ENCODE assay signal across 8 mouse cellular contexts in genomic region chr4:126677054-126678003, GRCm38 (mm10). TPM values are rescaled to one million over a fixed set of nuclear protein-coding genes. Genes with fewer than 3 reads are reported as not detected.
DNase-seq lines count a peak whose midpoint lies in the region; ATAC-seq and TF ChIP-seq lines count a peak whose summit lies in the region.

Psmb2 (plus strand) TSS chr4:126677630.

- DNase-seq in G1E (ENCODE audit: low spot score) = peak; percentile 89
- DNase-seq in cerebellum, adult 18-20 months = peak; percentile 95 to 100
- DNase-seq in heart, postnatal 36 days = peak; percentile 99 to 100
- DNase-seq in layer of hippocampus, adult 2 months (ENCODE audit: low spot score in 2 of 2) = peak; percentile 96 to 100
- DNase-seq in lung, embryonic 14.5 days = peak; percentile 99
- peak; percentile 97 for DNase-seq in thymus, adult 2 months

- H3K27me3 ChIP-seq in G1E (ENCODE audit: insufficient read depth, low read length) = 0 out of 2 replicates have a peak, but pooled peaks cover 6% of the 10 kb centered on the region
- H3K27me3 ChIP-seq in forebrain, embryonic 16.5 days (replicated peaks; ENCODE audit: control insufficient read depth, insufficient read depth, low read length) = no peaks in the 10 kb centered on the region
- H3K27me3 ChIP-seq in lung, embryonic 14.5 days (ENCODE audit: insufficient read depth, low read length) = no peaks in the 10 kb centered on the region
- H3K27me3 ChIP-seq in thymus, adult 2 months (ENCODE audit: control insufficient read depth, insufficient read depth, low read length) = no peaks in the 10 kb centered on the region

- TF ChIP-seq CTCF in G1E (IDR thresholded peaks at IDR 0.05; ENCODE audit: low read depth, low read length) = no peak
- no peak for TF ChIP-seq CTCF in layer of hippocampus, adult 2 months (conservative IDR thresholded peaks at IDR 0.05)
- no peak for TF ChIP-seq CTCF in lung, embryonic 14.5 days (IDR thresholded peaks at IDR 0.05; ENCODE audit: low read depth)
- TF ChIP-seq CTCF in olfactory bulb, adult 2 months (IDR thresholded peaks at IDR 0.05; ENCODE audit: insufficient read depth, low read depth, low read length) = no peak
- TF ChIP-seq CTCF in thymus, adult 2 months (IDR thresholded peaks at IDR 0.05; ENCODE audit: borderline replicate concordance, control insufficient read depth, extremely low read depth, insufficient read depth, low read length, poor library complexity) = peak; percentile 49; the same call in 1 of the 2 replicates

- 3% methylated on average over 48 of the region's 48 CpGs for WGBS in forebrain, embryonic 16.5 days
- 3% methylated on average over 48 of the region's 48 CpGs for WGBS in lung, embryonic 14.5 days
- 2% methylated on average over 48 of the region's 48 CpGs for WGBS in olfactory bulb, adult 2 months
- WGBS in thymus, adult 2 months = 3% methylated on average over 48 of the region's 48 CpGs

- H3K27ac ChIP-seq in forebrain, embryonic 16.5 days (ENCODE audit: low read length) = peak within 1 kb of the TSS; percentile 82
- peak within 1 kb of the TSS; percentile 93 for H3K27ac ChIP-seq in layer of hippocampus, adult 2 months
- peak within 1 kb of the TSS; percentile 69; the same call in 1 of the 2 replicates for H3K27ac ChIP-seq in lung, embryonic 14.5 days (ENCODE audit: low read depth)
- peak within 1 kb of the TSS; percentile 40 for H3K27ac ChIP-seq in olfactory bulb, adult 2 months (ENCODE audit: insufficient read depth, low read depth, low read length)
- no peak within 1 kb of the TSS for H3K27ac ChIP-seq in thymus, adult 2 months (ENCODE audit: control insufficient read depth, insufficient read depth, low read length)

- peak within 1 kb of the TSS; percentile 100 for H3K4me3 ChIP-seq in G1E (ENCODE audit: low read depth, low read length)
- peak within 1 kb of the TSS; percentile 97 for H3K4me3 ChIP-seq in forebrain, embryonic 16.5 days (replicated peaks; ENCODE audit: low read length)
- H3K4me3 ChIP-seq in layer of hippocampus, adult 2 months = peak within 1 kb of the TSS; percentile 85
- peak within 1 kb of the TSS; percentile 87 for H3K4me3 ChIP-seq in lung, embryonic 14.5 days (ENCODE audit: low read depth, low read length)
- H3K4me3 ChIP-seq in olfactory bulb, adult 2 months (ENCODE audit: insufficient read depth, low read depth, low read length) = peak within 1 kb of the TSS; percentile 89
- peak within 1 kb of the TSS; percentile 96 for H3K4me3 ChIP-seq in thymus, adult 2 months (ENCODE audit: control insufficient read depth, insufficient read depth, low read length)

- H3K36me3 ChIP-seq in G1E (replicated peaks) = peaks cover 25% of the 10 kb centered on the region
- no peaks in the 10 kb centered on the region for H3K36me3 ChIP-seq in forebrain, embryonic 16.5 days (ENCODE audit: control insufficient read depth, insufficient read depth)
- H3K36me3 ChIP-seq in lung, embryonic 14.5 days (ENCODE audit: insufficient read depth) = no peaks in the 10 kb centered on the region
- H3K36me3 ChIP-seq in thymus, adult 2 months (ENCODE audit: control insufficient read depth, insufficient read depth, low read length) = no peaks in the 10 kb centered on the region

- H3K9ac ChIP-seq in forebrain, embryonic 16.5 days (replicated peaks; ENCODE audit: low read depth, low read length) = peak within 1 kb of the TSS; percentile 98
- peak within 1 kb of the TSS; percentile 92 for H3K9ac ChIP-seq in lung, embryonic 14.5 days

- ATAC-seq in G1E (ENCODE audit: extremely low read depth, insufficient number of reproducible peaks, low FRiP score, poor library complexity, severe bottlenecking) = peak; percentile 66
- peak; percentile 99 for ATAC-seq in forebrain, embryonic 16.5 days
- ATAC-seq in lung, embryonic 14.5 days (ENCODE audit: insufficient read depth) = peak; percentile 99

- intact Hi-C loops in heart, postnatal 36 days (cut with DNase I) = loop anchor here (2.0 to 5.0 kb wide), 3 partner anchors 75 to 120 kb away; partner anchors contain the start of gene Clspn

- peak within 1 kb of the TSS; percentile 97 for H3K4me2 ChIP-seq in forebrain, embryonic 16.5 days (ENCODE audit: low read length)
- peak within 1 kb of the TSS; percentile 82 for H3K4me2 ChIP-seq in lung, embryonic 14.5 days

- H3K4me1 ChIP-seq in G1E (ENCODE audit: insufficient read depth, low read depth, low read length) = peaks cover 29% of the 10 kb centered on the region
- H3K4me1 ChIP-seq in forebrain, embryonic 16.5 days (replicated peaks; ENCODE audit: control insufficient read depth, insufficient read depth, low read length) = peaks cover 15% of the 10 kb centered on the region
- H3K4me1 ChIP-seq in lung, embryonic 14.5 days (ENCODE audit: insufficient read depth) = no peaks in the 10 kb centered on the region; the same call in 1 of the 2 replicates
- peaks cover 2% of the 10 kb centered on the region; the same call in 1 of the 2 replicates for H3K4me1 ChIP-seq in olfactory bulb, adult 2 months (ENCODE audit: control insufficient read depth, insufficient read depth, low read length)
- peaks cover 3% of the 10 kb centered on the region; the same call in 1 of the 2 replicates for H3K4me1 ChIP-seq in thymus, adult 2 months (replicated peaks; ENCODE audit: control insufficient read depth, insufficient read depth, low read length)

- no peaks in the 10 kb centered on the region for H3K9me3 ChIP-seq in G1E (replicated peaks)
- no peaks in the 10 kb centered on the region for H3K9me3 ChIP-seq in forebrain, embryonic 16.5 days (ENCODE audit: control insufficient read depth, low read length)
- no peaks in the 10 kb centered on the region for H3K9me3 ChIP-seq in lung, embryonic 14.5 days (ENCODE audit: low read depth, low read length)

- peak; percentile 70 for TF ChIP-seq POLR2A in olfactory bulb, adult 2 months (IDR thresholded peaks at IDR 0.05; ENCODE audit: insufficient read depth, low read depth, low read length)
- peak; percentile 67; the same call in 1 of the 2 replicates for TF ChIP-seq POLR2A in thymus, adult 2 months (IDR thresholded peaks at IDR 0.05; ENCODE audit: control insufficient read depth, extremely low read depth, insufficient read depth, low read length, poor library complexity)

RNA-seq across cellular contexts. Expression of gene Psmb2, which starts in this region (rescaled TPM):
- total RNA-seq in G1E (2014; fragmentation: Nextera tagmentation) (269 and 289 TPM in 2 replicates), G1E (2017) (199 and 210 TPM in 2 replicates)
- 142 and 179 TPM in 2 replicates for polyA plus RNA-seq in G1E (2012)
- polyA plus RNA-seq in forebrain, embryonic 16.5 days (2015; fragmentation: Nextera tagmentation; extraction: Ambion mirVana) = 432 and 443 TPM in 2 replicates
- total RNA-seq in heart, postnatal 36 days (2021) = 100 to 1,000 TPM; 116 to 125 TPM
- 100 to 1,000 TPM; 111 to 115 TPM for total RNA-seq in layer of hippocampus, adult 2 months (2021)
- polyA plus RNA-seq in lung, embryonic 14.5 days (2014; fragmentation: Nextera tagmentation; extraction: Ambion mirVana) = 510 and 528 TPM in 2 replicates
- polyA plus RNA-seq in olfactory bulb, adult 2 months (2012; ENCODE audit: insufficient read depth, insufficient read length, low replicate concordance, missing spikeins) = not detected in 2 replicates
- 229 and 262 TPM in 2 replicates for polyA plus RNA-seq in thymus, adult 2 months (2012; rRNA removed)
